Mouse (Mus musculus): ENCODE data around the gene Naif1. TPM values are rescaled to one million over a fixed set of nuclear protein-coding genes. Genes with fewer than 3 reads are reported as not detected.

Naif1 gene
- 5.7 and 5.9 TPM in 2 replicates for polyA plus RNA-seq (2015; fragmentation: Nextera tagmentation; extraction: Ambion mirVana)

DNA sequence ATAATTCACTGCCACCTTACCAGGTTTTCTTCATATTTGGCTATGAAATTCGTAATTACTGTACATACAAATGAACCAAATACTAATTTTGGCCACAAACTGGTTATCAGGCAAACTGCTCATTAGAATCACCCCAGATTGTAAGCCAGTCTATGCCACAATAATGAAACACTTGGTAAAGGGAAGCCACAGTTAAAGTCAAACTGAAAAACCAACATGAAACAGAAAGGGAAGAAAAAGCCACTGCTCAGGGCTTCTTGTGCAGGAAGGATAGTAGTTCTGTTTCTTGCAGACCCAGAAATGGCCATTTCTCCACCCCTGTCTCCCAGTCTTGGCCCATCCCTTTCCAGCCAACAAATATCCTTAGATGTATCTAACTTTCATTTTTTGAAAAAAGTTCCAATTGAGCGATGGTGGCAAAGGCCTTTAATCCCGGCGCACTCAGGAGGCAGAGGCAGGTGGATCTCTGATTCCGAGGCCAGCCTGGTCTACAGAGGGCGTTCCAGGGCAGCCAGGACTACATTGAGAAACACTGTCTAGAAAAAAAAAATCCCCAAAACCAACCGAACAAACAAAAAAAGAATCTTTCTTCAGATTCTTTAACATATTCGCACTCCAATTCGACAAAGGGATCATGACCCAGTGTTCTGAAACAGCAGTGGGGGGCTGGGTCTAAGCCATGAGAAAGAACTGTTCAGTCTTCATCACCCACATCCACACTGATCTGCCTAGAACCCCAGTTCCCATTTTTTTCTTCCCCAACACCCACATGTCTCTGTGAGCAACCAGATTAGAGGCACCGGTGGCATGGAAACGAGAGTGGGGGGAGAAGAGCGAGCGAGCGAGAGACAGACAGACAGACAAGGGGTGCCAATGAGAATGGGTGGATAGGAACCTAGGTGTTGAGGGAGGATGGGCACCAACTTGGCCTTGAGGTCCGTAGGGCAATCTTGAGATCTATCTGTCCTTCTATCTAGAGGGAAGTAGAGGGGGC lies at the start of gene Naif1:
Gene Naif1, plus strand, starts transcription at position 697 of the 994 bp plus-strand sequence.
- no peak for ATAC-seq (replicated peaks)
- Histone ChIP-seq H3K4me1 (peaks cover 46% of the 10 kb centered on the region), H3K4me2 (peak within 1 kb of the TSS; percentile 64), H3K9ac (peak within 1 kb of the TSS; percentile 64), H3K9me3 (no peaks in the 10 kb centered on the region), H3K4me3 (peak within 1 kb of the TSS; percentile 65), H3K36me3 (replicated peaks) (no peaks in the 10 kb centered on the region), H3K27me3 (replicated peaks) (no peaks in the 10 kb centered on the region), H3K27ac (peak within 1 kb of the TSS; percentile 95)
- WGBS, result 79% methylated on average over 15 of the region's 15 CpGs

DNA sequence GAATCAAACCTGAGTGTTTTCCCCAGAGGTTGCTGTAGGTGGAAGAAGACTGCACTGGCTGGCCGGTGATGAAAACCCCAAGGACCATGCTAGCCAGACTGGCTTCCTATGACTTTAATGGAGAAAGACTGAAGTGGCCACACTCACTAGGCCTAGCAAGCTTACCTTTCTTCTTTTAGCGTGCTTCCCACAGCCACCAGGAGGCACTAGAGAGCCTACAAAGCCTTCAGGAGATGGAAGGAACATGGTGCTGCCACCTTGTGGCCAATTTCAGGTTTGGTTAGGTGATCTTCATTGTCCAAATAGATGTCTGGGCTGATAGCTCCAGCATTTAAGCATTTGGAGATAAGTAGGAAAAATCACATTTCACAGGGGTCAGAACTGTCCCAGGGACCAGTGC lies 45.6 kb upstream of the Naif1 start:
- Histone ChIP-seq H3K27ac (no peak overlapping the region), H3K9ac (no peak overlapping the region), H3K36me3 (replicated peaks) (peaks cover 16% of the 10 kb centered on the region; the same call in 1 of the 2 replicates), H3K27me3 (replicated peaks) (no peaks in the 10 kb centered on the region), H3K4me1 (no peaks in the 10 kb centered on the region), H3K9me3 (no peaks in the 10 kb centered on the region), H3K4me3 (no peak overlapping the region), H3K4me2 (no peak overlapping the region)
- 0 out of 2 replicates have a peak, but pooled peaks have one; percentile 39 for ATAC-seq (replicated peaks)
- WGBS, result 10% methylated on average over 2 of the region's 2 CpGs

DNA sequence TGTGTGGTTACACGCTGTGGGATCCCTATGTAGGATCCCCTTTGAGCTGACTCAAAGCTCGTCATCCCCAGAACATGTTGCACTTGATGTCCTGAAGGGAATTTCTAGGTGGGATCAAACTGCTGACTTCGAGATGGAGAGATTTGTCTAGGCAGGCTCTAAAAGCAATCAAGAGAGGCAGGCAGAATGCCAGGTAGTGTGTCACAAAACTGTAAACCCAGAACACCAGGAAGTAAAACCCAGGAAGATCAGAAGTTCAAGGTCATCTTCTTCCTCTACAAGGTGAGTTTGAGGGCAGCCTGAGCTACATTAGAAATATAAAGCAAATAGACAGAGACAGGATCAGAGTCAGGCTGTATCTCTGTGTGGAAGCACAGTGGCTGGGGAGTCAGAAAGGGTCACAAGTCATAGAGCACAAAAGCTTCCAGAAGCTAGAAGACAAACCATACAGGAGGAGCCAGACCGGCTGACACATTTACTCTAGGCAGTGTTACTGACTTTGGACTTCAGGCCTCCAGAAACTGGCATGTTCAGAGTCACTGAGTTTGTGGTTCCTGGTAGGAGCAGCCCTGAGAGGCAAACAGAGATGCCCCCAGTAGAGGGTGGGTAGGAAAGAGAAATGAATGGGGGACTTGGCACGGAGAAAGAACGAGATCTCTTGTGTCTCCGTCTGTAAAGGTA lies 43.0 kb upstream of the Naif1 start:
- no peak overlapping the region for H3K27ac ChIP-seq
- H3K36me3 ChIP-seq (replicated peaks), result 0 out of 2 replicates have a peak, but pooled peaks cover 3% of the 10 kb centered on the region
- ATAC-seq (replicated peaks), result no peak
- no peak overlapping the region for H3K9ac ChIP-seq
- H3K4me2 ChIP-seq, result no peak overlapping the region
- H3K4me3 ChIP-seq, result no peak overlapping the region
- 82% methylated on average over 7 of the region's 7 CpGs for WGBS
- H3K9me3 ChIP-seq, result no peaks in the 10 kb centered on the region
- no peaks in the 10 kb centered on the region for H3K27me3 ChIP-seq (replicated peaks)
- no peaks in the 10 kb centered on the region for H3K4me1 ChIP-seq

DNA sequence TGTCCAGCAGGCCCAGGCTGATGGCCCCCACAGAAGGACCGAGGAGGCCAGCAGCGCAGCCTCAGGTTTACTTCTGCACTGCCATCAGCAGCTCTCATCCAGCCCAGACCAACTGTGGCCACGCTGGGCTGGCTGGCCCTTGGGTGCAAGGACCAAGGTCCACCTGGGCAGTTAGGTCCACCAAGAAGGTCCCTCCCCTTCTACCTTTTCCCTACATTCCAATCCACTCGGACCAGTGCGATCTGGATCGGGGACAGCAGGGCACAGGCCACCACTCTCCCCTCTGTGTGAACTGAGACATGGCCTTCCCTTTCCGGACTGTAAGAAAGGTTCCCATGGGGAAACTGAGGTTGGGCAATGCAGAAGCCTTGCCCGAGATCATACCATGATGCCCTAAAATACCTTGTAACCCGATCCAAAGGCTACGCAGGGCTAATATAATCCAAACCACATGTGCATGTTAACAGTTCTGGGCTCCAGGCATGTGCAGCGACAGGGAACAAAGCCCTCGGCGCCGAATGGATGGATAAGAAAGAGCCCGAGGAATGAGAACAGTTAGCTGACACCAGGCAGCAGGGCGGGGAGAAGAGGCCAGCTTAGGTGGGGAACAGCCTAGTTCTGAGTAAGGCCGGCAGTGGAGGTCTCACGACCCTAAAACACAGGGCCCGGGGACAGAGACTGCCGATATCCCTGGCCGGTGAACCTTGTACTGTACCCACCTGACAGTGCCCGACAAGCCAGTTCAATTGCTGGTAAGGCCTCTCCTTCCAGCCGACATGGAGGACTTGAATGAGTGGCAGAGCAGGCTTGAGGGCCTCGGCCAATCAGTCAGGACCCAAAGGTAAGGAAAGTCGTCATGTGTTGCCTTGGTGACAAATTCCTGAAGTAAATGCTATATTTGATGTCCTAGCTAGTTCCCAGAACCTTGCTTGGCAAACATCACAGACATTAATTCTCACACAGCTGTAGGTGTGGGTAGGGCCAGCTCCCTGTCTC lies 41.5 kb upstream of the Naif1 start:
- ATAC-seq (replicated peaks), result no peak
- H3K27ac ChIP-seq, result no peak overlapping the region
- H3K4me3 ChIP-seq, result no peak overlapping the region
- H3K27me3 ChIP-seq (replicated peaks), result no peaks in the 10 kb centered on the region
- no peaks in the 10 kb centered on the region for H3K9me3 ChIP-seq
- H3K4me1 ChIP-seq, result no peaks in the 10 kb centered on the region
- no peaks in the 10 kb centered on the region for H3K36me3 ChIP-seq (replicated peaks)
- WGBS, result 69% methylated on average over 25 of the region's 25 CpGs
- H3K4me2 ChIP-seq, result no peak overlapping the region
- H3K9ac ChIP-seq, result no peak overlapping the region

DNA sequence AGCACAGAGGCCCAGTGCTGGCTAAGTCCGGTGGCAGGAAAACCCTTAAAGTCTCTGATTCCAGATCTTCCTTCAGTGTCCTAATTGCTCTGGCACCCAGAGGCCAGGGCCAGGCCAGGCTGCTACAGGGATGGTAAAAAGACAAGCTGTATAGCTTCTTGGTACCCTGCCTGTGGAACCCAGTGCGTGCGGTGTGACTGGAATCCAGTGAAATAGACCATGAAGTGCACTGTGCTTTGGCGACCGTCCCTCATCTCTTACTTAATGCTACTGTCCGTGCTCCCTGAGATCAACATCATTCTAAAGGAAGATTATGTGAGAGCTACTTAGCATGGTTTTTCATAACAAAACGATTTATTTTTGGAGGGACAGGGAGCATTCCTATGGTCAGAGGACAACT lies 38.9 kb upstream of the Naif1 start:
- WGBS, result 85% methylated on average over 7 of the region's 7 CpGs
- no peak overlapping the region for H3K9ac ChIP-seq
- peaks cover 20% of the 10 kb centered on the region for H3K36me3 ChIP-seq (replicated peaks)
- no peak overlapping the region for H3K4me3 ChIP-seq
- no peaks in the 10 kb centered on the region for H3K9me3 ChIP-seq
- no peaks in the 10 kb centered on the region for H3K27me3 ChIP-seq (replicated peaks)
- H3K27ac ChIP-seq, result no peak overlapping the region
- no peak for ATAC-seq (replicated peaks)
- no peaks in the 10 kb centered on the region for H3K4me1 ChIP-seq
- no peak overlapping the region for H3K4me2 ChIP-seq

DNA sequence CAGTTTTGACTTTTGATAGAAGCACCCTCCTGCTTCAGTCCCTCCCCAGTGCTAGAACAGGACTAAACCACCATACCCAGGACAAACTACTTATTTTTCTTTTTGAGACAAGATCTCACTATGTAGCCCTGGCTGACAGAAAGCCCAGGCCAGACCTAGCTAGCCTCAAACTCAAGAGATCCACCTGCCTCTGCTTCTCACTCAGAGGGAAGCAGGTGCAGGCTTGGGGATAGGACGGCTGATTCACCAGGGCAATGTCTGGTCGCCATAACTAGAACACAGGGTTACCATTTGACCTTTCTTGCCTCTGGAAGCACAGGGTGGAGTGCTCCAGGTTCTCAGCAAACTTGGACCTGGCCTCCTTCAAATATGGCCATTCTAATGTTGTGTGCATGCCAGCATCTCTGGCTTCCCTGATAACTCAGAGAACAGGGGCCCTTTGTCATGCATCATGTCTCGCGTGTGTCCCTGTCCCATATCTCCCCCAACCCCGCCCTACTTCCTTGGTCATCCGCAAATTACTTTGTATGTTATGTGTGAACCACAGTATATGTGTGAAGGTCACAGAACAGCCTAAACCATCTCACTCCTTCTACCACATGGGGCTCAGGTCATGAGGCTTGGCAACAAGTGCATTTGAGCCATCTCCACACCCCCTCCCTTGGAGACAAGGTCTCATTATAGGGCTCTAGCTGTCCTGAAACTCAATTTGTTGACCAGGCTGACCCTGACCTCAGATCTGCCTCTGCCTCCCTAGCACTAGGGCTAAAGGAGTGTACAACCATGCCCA lies 37.3 kb upstream of the Naif1 start:
- H3K4me3 ChIP-seq, result no peak overlapping the region
- H3K9ac ChIP-seq, result no peak overlapping the region
- no peaks in the 10 kb centered on the region for H3K27me3 ChIP-seq (replicated peaks)
- H3K9me3 ChIP-seq, result no peaks in the 10 kb centered on the region
- no peak overlapping the region for H3K4me2 ChIP-seq
- WGBS, result 91% methylated on average over 6 of the region's 6 CpGs
- H3K36me3 ChIP-seq (replicated peaks), result peaks cover 34% of the 10 kb centered on the region
- no peaks in the 10 kb centered on the region for H3K4me1 ChIP-seq
- H3K27ac ChIP-seq, result no peak overlapping the region
- ATAC-seq (replicated peaks), result no peak

DNA sequence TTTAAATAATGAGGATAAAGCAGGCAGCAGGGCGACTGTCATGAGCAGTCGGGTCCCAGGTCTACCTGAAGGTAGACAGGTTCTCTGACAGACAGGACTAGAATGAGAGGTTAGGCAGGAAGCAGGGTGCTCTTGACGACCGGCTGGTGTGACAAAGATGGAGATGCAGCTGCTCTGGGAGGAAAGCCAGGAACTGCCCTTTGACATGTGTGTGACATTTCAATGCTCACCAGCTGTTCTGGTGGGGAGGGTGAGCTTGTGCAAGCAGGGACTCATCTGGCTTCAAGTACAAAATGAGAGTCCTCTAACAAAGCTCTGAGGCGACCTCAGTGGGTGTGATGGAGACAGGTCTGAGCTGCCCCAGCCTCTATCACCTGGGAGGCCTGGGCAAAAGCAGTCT lies 36.3 kb upstream of the Naif1 start:
- H3K4me3 ChIP-seq, result no peak overlapping the region
- ATAC-seq (replicated peaks), result no peak
- H3K9me3 ChIP-seq, result no peaks in the 10 kb centered on the region
- WGBS, result 65% methylated on average over 5 of the region's 5 CpGs
- H3K27ac ChIP-seq, result no peak overlapping the region
- no peak overlapping the region for H3K9ac ChIP-seq
- H3K4me1 ChIP-seq, result no peaks in the 10 kb centered on the region
- H3K27me3 ChIP-seq (replicated peaks), result no peaks in the 10 kb centered on the region
- no peak overlapping the region for H3K4me2 ChIP-seq
- peaks cover 43% of the 10 kb centered on the region for H3K36me3 ChIP-seq (replicated peaks)

DNA sequence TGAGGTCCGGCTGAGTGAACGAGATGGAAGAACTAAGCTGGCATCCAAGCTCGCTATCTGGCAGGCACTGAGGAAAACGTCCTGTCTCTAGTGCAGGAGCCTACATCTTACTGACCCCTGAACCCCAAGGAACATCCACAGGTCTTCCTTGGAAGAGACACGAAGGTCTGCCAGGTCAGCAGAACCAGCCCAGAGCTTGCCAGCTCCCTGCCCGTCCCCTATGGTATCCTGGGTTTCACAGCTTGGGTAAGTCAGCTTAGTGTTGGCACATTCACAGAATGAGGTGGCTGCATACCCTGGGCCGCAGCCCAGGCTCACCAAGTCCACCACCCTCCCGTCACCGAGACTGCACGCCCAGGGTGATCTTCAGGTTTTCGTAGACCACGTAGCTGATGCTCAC lies 34.5 kb upstream of the Naif1 start:
- WGBS, result 96% methylated on average over 12 of the region's 12 CpGs
- H3K27ac ChIP-seq, result no peak overlapping the region
- H3K4me1 ChIP-seq, result no peaks in the 10 kb centered on the region
- no peak overlapping the region for H3K4me3 ChIP-seq
- peaks cover 60% of the 10 kb centered on the region for H3K36me3 ChIP-seq (replicated peaks)
- no peaks in the 10 kb centered on the region for H3K27me3 ChIP-seq (replicated peaks)
- H3K9me3 ChIP-seq, result no peaks in the 10 kb centered on the region
- ATAC-seq (replicated peaks), result no peak
- H3K4me2 ChIP-seq, result no peak overlapping the region
- no peak overlapping the region for H3K9ac ChIP-seq

DNA sequence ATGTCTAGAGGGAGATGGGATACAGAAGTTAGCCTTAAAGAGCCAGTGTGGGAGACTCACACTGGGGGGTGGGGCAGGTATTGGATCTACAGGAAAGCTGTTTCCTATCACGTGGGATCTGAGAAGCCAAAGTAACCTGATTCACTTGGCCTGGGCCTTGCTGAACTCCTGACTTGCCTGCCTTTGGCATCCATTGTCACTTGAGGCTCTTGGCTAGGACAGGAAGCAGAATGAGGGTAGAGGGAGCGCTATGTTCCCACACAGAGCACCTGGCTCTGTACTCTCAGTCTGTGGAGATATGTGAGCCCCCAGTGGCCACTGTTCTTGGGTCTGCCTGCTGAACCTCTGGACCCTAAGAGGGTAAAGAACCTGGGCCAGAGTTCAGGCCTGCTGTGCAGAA lies 33.7 kb upstream of the Naif1 start:
- H3K9me3 ChIP-seq, result no peaks in the 10 kb centered on the region
- no peak overlapping the region for H3K9ac ChIP-seq
- no peaks in the 10 kb centered on the region for H3K27me3 ChIP-seq (replicated peaks)
- no peaks in the 10 kb centered on the region for H3K4me1 ChIP-seq
- no peak for ATAC-seq (replicated peaks)
- peaks cover 63% of the 10 kb centered on the region for H3K36me3 ChIP-seq (replicated peaks)
- H3K4me3 ChIP-seq, result no peak overlapping the region
- H3K4me2 ChIP-seq, result no peak overlapping the region
- 96% methylated on average over 2 of the region's 2 CpGs for WGBS
- H3K27ac ChIP-seq, result no peak overlapping the region

DNA sequence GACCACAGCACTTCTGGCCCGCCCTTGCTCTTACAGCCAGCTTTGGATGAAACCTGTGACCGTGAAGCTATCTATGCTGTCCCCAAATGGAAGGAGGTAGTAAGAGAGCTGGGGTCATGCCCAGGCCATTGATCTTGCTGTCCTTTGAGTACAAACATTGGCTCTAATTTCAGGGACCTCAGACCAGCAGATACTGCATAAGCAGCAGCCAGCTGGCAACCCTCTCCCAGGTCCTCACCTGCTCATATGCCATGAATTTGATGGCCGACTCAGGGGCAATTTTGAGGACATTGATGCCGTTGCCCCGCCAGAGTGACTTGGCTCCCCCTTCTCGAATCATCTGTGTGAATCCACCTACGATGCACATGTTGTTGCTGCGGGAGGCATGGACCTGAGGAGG lies 32.8 kb upstream of the Naif1 start:
- no peaks in the 10 kb centered on the region for H3K4me1 ChIP-seq
- H3K36me3 ChIP-seq (replicated peaks), result peaks cover 63% of the 10 kb centered on the region
- 94% methylated on average over 8 of the region's 8 CpGs for WGBS
- H3K4me3 ChIP-seq, result no peak overlapping the region
- H3K27ac ChIP-seq, result no peak overlapping the region
- no peaks in the 10 kb centered on the region for H3K9me3 ChIP-seq
- ATAC-seq (replicated peaks), result no peak
- no peak overlapping the region for H3K4me2 ChIP-seq
- H3K9ac ChIP-seq, result no peak overlapping the region
- H3K27me3 ChIP-seq (replicated peaks), result no peaks in the 10 kb centered on the region

DNA sequence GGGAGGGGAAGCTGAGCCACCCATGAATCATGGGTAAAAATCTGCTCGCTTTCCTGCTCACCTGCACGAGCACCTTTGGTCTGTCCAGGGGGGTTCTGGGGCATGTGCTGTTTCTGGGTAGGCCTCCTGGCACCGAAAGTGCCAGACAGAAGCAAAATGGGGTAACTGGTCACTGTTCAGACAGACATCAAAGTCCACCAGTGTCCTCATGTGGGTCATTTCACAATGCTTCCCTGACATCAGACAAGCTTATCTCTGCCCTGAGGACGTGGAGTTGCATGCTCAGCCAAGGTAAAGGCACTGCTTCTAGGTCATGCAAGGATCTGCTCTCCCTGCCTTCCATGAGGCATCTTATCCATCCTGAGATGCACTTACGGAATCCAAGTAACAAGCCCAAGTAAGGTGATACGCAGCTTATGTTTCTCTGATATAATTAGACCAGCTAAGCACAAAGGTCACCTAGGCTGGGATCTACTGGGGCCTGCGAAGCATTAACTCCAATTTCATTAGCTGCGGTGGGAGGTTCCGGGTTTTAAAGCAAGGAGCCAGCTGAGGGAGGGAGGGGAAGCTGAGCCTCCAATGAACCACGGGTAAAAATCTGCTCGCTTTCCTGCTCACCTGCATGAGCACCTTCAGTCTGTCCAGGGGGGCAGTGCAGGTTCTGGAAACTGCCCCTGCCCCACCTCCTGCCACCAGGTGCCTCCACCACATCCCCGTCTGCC lies 31.7 kb upstream of the Naif1 start:
- H3K4me2 ChIP-seq, result no peak overlapping the region
- H3K27ac ChIP-seq, result no peak overlapping the region
- H3K9ac ChIP-seq, result no peak overlapping the region
- H3K9me3 ChIP-seq, result no peaks in the 10 kb centered on the region
- no peak for ATAC-seq (replicated peaks)
- peaks cover 10% of the 10 kb centered on the region for H3K4me1 ChIP-seq
- H3K4me3 ChIP-seq, result no peak overlapping the region
- peaks cover 63% of the 10 kb centered on the region for H3K36me3 ChIP-seq (replicated peaks)
- 89% methylated on average over 12 of the region's 12 CpGs for WGBS
- H3K27me3 ChIP-seq (replicated peaks), result no peaks in the 10 kb centered on the region
